Mouse (Mus musculus): ENCODE data around the gene Pigq. TPM values are rescaled to one million over a fixed set of nuclear protein-coding genes. Genes with fewer than 3 reads are reported as not detected.

The Pigq gene
- total RNA-seq, 2 experiments from 2014 or later = 1,554 to 1,618 TPM

GRCm38 (mm10) chr17:25893975-25894617 is 50.6 kb downstream of the Pigq start:
- ATAC-seq (replicated peaks; ENCODE audit: low FRiP score, poor library complexity, severe bottlenecking) = peak; percentile 92

GRCm38 (mm10) chr17:25888837-25889236 is 55.9 kb downstream of the Pigq start:
- no peak for ATAC-seq (replicated peaks; ENCODE audit: low FRiP score, poor library complexity, severe bottlenecking)

DNA sequence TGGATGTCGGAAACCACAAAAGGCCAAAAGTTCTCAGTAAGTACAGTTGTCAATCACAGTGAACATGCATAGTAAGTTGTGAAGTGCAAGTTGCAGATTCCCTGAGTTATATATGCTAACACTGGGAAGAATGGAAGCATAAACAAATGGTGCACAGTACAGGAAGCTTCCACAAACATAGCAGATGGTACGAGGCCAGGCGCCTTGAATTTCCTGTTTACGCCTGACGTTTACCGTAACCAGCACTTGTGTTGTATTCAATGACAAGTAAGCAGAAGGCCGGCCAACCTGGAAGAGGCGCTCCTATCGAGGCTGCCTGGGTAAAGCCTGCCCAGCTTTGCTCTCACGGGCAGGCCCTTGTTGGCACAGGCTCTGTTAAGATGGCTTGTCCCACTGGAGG is 57.3 kb downstream of the Pigq start:
- ATAC-seq (replicated peaks; ENCODE audit: low FRiP score, poor library complexity, severe bottlenecking) = no peak

DNA sequence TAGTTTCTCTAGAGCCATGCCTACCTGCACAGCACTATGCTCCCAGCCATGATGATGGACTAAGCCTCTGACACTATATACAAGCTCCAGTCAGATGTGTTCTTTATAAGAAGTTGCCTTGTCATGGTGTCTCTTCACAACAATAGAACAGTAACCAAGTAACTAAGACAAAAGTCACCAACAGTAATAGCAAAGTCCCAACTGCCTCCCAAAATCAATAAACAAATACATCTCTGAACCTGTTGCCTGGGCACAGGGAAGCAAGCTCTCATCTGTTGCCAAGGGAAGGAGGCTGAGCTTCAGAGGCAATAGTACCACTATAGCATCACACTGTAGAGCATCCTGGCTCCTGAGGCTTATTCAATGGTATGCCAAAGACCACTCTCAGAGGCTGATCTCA is 57.9 kb downstream of the Pigq start:
- no peak for ATAC-seq (replicated peaks; ENCODE audit: low FRiP score, poor library complexity, severe bottlenecking)

DNA sequence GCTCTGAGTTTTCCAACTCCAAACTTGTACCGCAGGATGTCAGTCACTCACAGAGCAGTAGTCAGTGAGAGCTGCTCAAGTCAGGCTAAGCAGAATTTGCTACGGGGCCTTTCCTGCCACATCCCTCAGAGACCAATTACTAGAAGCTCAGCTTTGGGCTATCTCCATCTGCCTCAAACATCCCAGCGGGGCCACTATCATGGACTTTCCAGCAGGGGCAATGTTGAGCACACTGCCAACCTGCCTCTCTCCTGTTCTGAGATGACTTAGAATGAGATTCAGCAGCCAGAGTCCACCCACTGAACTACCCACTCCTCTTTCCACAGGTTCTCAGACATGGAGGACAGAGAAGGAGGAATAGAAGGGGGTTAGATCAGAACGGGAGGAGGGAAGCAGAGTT is 59.1 kb downstream of the Pigq start:
- peak; percentile 62 for ATAC-seq (replicated peaks; ENCODE audit: low FRiP score, poor library complexity, severe bottlenecking)

- ATAC-seq (replicated peaks; ENCODE audit: low FRiP score, poor library complexity, severe bottlenecking) = no peak
Measured at GRCm38 (mm10) chr17:25883824-25884223, 60.9 kb downstream of the Pigq start.

DNA sequence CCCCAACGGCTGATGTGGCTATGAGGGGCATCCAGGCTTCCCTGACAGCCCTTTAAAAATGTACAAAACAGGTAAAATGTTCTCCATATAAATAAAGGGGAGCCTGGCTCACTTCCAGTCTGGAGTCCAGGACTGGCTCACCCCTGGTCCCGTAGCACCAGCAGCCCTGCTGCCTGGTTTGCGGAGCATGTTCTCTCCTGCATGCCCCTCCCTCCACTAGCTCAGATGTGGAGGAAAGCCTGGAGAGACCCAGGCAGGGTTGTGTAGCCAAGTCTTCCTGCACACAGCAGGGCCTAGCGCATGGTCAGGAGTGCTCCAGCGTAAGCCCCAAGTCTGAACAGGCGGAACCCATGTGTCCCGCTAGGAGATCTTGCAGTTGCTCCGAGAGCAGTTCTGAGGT is 61.5 kb downstream of the Pigq start:
- ATAC-seq (replicated peaks; ENCODE audit: low FRiP score, poor library complexity, severe bottlenecking) = no peak

GRCm38 (mm10) chr17:25882306-25882705 is 62.4 kb downstream of the Pigq start:
- ATAC-seq (replicated peaks; ENCODE audit: low FRiP score, poor library complexity, severe bottlenecking) = no peak

- ATAC-seq (replicated peaks; ENCODE audit: low FRiP score, poor library complexity, severe bottlenecking) = no peak
Measured at GRCm38 (mm10) chr17:25881691-25882090, 63.0 kb downstream of the Pigq start.

DNA sequence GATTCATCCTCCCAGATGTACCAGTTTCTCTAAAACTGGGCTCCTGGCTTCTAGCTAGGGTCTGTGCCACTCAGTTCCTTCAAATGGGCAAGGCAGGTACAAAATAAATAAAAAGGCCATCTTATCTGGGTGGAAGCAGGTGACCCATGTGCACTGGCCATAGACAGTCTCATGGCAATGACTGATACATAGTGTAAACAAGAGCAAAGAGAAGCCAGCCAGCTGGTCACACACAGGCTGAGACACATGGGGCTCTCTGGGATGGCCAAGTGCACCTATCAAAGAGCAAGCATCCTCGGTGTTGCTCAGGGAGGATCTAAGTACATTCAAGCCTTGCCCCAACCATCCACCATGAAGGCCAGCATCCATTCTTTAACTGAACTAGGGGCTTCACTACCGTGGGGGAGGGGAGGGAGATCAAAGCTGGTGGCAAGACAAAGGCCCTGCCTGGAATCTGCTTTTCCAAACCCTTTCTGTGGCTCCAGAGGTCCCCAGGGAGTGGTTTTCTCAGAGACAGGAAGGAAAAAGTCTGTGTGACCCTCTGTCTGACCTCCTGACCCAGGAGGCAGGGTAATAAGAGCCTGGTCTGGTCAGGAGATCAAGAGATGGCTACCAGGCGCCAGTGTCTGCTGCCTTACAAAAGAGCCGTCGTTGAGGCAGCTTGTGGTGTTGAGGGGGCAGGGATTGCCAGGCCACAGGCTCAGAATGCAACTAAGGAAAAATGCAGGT is 63.7 kb downstream of the Pigq start:
- ATAC-seq (replicated peaks; ENCODE audit: low FRiP score, poor library complexity, severe bottlenecking) = no peak

- no peak for ATAC-seq (replicated peaks; ENCODE audit: low FRiP score, poor library complexity, severe bottlenecking)
Measured at GRCm38 (mm10) chr17:25880196-25880910, 64.4 kb downstream of the Pigq start, which contains the start of gene Wfikkn1. Gene Wfikkn1 (minus strand): TSS chr17:25880858.

DNA sequence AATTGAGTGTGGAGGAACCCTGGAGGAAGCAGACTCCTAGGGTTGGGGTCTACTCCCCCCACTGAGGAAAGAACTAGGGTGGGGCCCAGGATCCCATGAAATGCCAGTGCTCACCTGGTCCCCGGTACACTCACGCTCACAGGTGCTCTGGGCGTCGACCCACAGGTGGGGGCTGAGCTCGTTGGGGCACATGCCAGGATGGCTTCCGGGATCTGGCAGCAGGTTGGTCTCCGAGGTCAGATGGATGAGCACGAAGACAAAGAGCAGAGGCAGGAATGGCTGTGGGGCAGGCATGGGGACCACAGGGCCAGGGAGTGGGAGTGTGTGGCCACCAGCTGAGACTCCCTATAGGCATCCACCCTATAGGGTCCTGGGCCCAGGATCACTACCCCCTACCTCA is 65.0 kb downstream of the Pigq start:
- ATAC-seq (replicated peaks; ENCODE audit: low FRiP score, poor library complexity, severe bottlenecking) = no peak

DNA sequence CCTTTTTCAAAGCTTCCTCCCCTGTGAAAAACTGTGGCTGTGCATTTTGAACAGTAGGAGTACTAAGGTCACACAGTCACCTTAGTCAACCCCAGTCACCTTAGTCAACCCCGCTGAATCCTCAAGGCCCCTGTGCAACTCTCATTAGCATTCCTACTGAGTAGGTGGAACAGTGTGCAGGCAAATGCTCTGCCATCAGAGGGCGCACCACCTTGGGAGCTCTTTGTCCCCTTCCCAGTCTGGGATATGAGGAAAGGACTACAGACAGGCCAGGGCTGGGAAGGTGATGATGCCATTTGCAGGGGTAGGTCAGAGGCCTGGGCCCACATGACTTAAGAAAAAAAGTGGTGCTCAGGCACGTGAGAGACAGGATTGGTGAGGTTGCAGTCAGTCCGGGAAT is 65.5 kb downstream of the Pigq start:
- no peak for ATAC-seq (replicated peaks; ENCODE audit: low FRiP score, poor library complexity, severe bottlenecking)

DNA sequence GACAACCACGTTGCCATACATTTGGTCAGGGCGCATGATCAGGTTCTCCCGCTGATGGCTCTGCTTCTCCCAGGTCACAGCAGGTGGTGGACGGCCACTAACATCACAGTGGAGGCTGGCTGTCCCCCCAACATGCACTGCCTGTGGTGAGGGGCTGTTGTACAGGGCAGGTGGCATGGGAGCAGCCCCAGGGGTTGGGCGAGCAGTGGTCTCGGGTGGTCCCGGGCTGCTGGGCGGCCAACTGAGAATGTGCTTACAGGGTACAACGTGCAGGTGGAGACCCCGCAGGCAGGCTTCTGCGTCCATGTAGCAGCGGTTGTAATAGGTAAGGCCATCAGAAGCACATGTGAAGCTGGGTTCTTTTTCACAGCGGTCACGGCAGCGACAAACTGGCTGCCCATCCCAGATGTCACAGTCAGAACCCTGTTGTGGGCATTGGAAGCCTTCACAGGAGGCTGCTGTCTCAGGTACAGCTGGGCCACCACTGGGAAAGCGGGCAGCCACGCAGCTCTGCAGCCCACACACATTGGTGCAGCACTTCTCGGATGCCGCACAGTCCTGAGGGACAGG is 66.0 kb downstream of the Pigq start:
- no peak for ATAC-seq (replicated peaks; ENCODE audit: low FRiP score, poor library complexity, severe bottlenecking)

DNA sequence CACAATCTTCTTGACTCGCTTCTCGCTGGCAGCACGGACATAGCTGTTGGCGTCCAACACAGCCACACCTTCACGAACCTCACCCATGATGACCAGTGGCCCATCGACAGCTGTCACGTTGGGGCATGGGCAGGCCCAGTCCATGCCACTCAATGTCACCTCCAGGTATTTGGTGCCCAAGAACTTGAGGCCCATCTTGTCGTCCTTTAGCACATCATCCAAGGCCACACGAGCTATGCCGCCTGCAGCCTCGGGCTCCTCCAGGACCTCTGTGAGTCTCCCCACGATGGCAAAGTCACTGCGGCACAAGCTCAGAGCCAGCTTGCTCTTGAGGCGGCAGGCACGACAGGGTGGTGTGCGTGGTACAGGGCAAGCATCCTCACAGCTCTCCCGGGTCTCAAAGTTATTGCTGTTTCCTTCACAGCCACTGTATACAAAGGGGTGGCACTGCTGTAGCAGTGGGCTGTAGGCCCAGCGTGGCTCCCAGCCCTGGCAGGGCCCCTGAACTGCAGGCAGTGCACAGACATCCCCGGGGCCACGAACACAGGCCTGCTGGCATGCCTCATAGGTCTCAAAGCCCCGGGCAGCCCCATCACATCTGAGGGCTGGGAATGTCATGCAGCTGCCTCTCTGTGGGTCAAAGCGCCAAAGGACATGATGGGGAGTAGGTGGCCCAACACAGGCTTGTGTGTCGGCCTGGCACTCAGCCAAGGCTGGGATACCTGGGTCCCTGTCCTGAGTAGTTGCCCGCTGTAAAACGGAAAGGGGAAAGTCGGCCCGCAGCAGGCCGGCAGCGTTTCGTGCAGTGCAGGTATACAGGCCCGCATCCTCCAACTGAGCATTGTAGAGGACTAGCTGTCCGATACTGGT is 66.8 kb downstream of the Pigq start:
- ATAC-seq (replicated peaks; ENCODE audit: low FRiP score, poor library complexity, severe bottlenecking) = no peak

DNA sequence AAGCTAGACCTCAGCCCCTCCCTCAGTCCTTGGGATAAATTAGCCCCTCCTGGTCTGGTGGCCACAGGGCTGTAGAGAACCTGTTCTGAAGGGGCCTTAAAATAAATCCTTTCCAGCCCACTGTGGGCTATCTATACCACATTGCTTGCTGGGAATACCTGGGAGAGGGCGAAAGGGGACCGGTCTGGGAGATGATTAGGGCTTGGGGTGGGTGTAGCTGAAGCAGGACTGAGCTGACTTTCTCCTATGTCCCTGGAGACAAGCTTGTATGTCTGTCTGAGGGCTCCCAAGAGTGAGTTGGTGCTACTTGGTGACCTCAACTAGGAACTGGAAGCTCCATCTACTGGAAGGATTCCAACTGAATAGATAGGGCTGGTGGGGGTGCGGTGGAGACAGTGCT is 67.7 kb downstream of the Pigq start:
- no peak for ATAC-seq (replicated peaks; ENCODE audit: low FRiP score, poor library complexity, severe bottlenecking)
